Mouse (Mus musculus) embryonic fibroblast, embryonic 13.5 days (primary cell): ENCODE results near the gene Etfb. TPM values are rescaled to one million over a fixed set of nuclear protein-coding genes. Genes with fewer than 3 reads are reported as not detected.
"Not testable (repeated sequence)": the region's sequence is repeated elsewhere in the genome, so short reads cannot be mapped to it uniquely, and the experiment has no call there.

Experiments used
- H3K27ac ChIP-seq: 2 replicates; pipeline ENCODE4 v1.5.1; 2012; ENCODE audit warnings: low read length, control low read depth, inconsistent platforms; ENCODE audit not compliant: insufficient read depth
- H3K4me1 ChIP-seq: 2 replicates; pipeline ENCODE4 v1.6.1; 2011; ENCODE audit warnings: low read length; ENCODE audit not compliant: control insufficient read depth, insufficient read depth
- H3K4me3 ChIP-seq: 2 replicates; pipeline ENCODE4 v1.5.1; 2011; ENCODE audit warnings: mild to moderate bottlenecking, control low read depth, low read length; ENCODE audit not compliant: insufficient read depth
- CTCF ChIP-seq: IDR thresholded peaks from 2 replicates; pipeline ENCODE4 v1.5.1; 2011; ENCODE audit warnings: mild to moderate bottlenecking, control low read depth, low read length, moderate library complexity, borderline replicate concordance; ENCODE audit not compliant: insufficient read depth
- POLR2A ChIP-seq: IDR thresholded peaks from 2 replicates; pipeline ENCODE4 v1.6.1; 2011; ENCODE audit warnings: low read depth, mild to moderate bottlenecking, control low read depth, low read length, moderate library complexity
- polyA plus RNA-seq: library from polyadenylated mRNA; stranded (reverse); fragments of >200 nt; gene quantifications from 2 replicates; pipeline ENCODE4 v1.2.4, GENCODE M21; 2011; ENCODE audit warnings: low read depth; ENCODE audit not compliant: missing spikeins, insufficient read length

Gene Etfb
- 104 and 143 TPM in 2 replicates for polyA plus RNA-seq

- H3K27ac ChIP-seq = peak within 1 kb of the TSS; percentile 95
- peak; percentile 97 for TF ChIP-seq POLR2A
- TF ChIP-seq CTCF = no peak
- 0 out of 2 replicates have a peak, but pooled peaks cover 2% of the 10 kb centered on the region for H3K4me1 ChIP-seq
- H3K4me3 ChIP-seq = peak within 1 kb of the TSS; percentile 50
Observed at GRCm38 (mm10) chr7:43443917-43444293, at the start of gene Etfb, which contains the start of gene Gm45233. Gene Etfb, plus strand, starts transcription at chr7:43444083. Gene Gm45233, plus strand, starts transcription at chr7:43444128.

GRCm38 (mm10) chr7:43399501-43399900, 44.4 kb upstream of the Etfb start:
- H3K27ac ChIP-seq = peak overlapping the region; percentile 66
- no peak overlapping the region for H3K4me3 ChIP-seq
- TF ChIP-seq POLR2A (no peak), CTCF (no peak)
- H3K4me1 ChIP-seq = peaks cover 14% of the 10 kb centered on the region

GRCm38 (mm10) chr7:43402718-43403117, 41.2 kb upstream of the Etfb start:
- H3K4me3 ChIP-seq = no peak overlapping the region
- TF ChIP-seq POLR2A (no peak), CTCF (no peak)
- H3K27ac ChIP-seq = no peak overlapping the region
- peaks cover 14% of the 10 kb centered on the region for H3K4me1 ChIP-seq

GRCm38 (mm10) chr7:43407573-43407972, 36.3 kb upstream of the Etfb start:
- TF ChIP-seq CTCF (no peak), POLR2A (no peak)
- Histone ChIP-seq H3K4me1 (peaks cover 7% of the 10 kb centered on the region; the same call in 1 of the 2 replicates), H3K4me3 (no peak overlapping the region), H3K27ac (no peak overlapping the region)

- 0 out of 2 replicates have a peak, but pooled peaks cover 7% of the 10 kb centered on the region for H3K4me1 ChIP-seq
- 0 out of 2 replicates have a peak within 1 kb of the TSS, but pooled peaks have one; percentile 28 for H3K27ac ChIP-seq
- H3K4me3 ChIP-seq = no peak within 1 kb of the TSS
- TF ChIP-seq POLR2A = no peak
Observed at GRCm38 (mm10) chr7:43408131-43408553, 35.7 kb upstream of the Etfb start, which contains the start of gene Siglecg. Gene Siglecg, plus strand, starts transcription at chr7:43408204.

- Histone ChIP-seq H3K4me3 (peak overlapping the region; percentile 12; the same call in 1 of the 2 replicates), H3K4me1 (0 out of 2 replicates have a peak, but pooled peaks cover 7% of the 10 kb centered on the region), H3K27ac (peak overlapping the region; percentile 70)
- TF ChIP-seq POLR2A = 0 out of 2 replicates have a peak, but pooled peaks have one; percentile 33
- TF ChIP-seq CTCF = no peak
Observed at GRCm38 (mm10) chr7:43409084-43409483, 34.8 kb upstream of the Etfb start.

GRCm38 (mm10) chr7:43411724-43412123, 32.2 kb upstream of the Etfb start:
- H3K27ac ChIP-seq, H3K4me1 ChIP-seq, H3K4me3 ChIP-seq: not testable (repeated sequence)

- no peaks in the 10 kb centered on the region for H3K4me1 ChIP-seq
- no peak overlapping the region for H3K4me3 ChIP-seq
- TF ChIP-seq CTCF = no peak
- no peak for TF ChIP-seq POLR2A
- H3K27ac ChIP-seq = no peak overlapping the region
Observed at GRCm38 (mm10) chr7:43417298-43417697, 26.6 kb upstream of the Etfb start.

- TF ChIP-seq CTCF = peak; percentile 97
- no peak for TF ChIP-seq POLR2A
- no peaks in the 10 kb centered on the region for H3K4me1 ChIP-seq
- H3K4me3 ChIP-seq = no peak overlapping the region
- no peak overlapping the region for H3K27ac ChIP-seq
Observed at GRCm38 (mm10) chr7:43422995-43423617, 20.8 kb upstream of the Etfb start.

- no peak for TF ChIP-seq POLR2A
- no peak for TF ChIP-seq CTCF
- no peak overlapping the region for H3K27ac ChIP-seq
- H3K4me1 ChIP-seq = no peaks in the 10 kb centered on the region
- H3K4me3 ChIP-seq = no peak overlapping the region
Observed at GRCm38 (mm10) chr7:43423991-43424625, 19.8 kb upstream of the Etfb start.

GRCm38 (mm10) chr7:43427406-43427805, 16.5 kb upstream of the Etfb start, which contains the start of gene Lim2:
Gene Lim2, plus strand, starts transcription at chr7:43427670.
- no peak within 1 kb of the TSS for H3K4me3 ChIP-seq
- H3K4me1 ChIP-seq = no peaks in the 10 kb centered on the region
- TF ChIP-seq CTCF (no peak), POLR2A (no peak)
- no peak within 1 kb of the TSS for H3K27ac ChIP-seq
